Mouse (Mus musculus): ENCODE measurements around the gene Shtn1. TPM values are rescaled to one million over a fixed set of nuclear protein-coding genes. Genes with fewer than 3 reads are reported as not detected.

The Shtn1 gene
- total RNA-seq, 2 experiments from 2014 or later, result 21.7 to 22.9 TPM

- Histone ChIP-seq H3K27ac (peak within 1 kb of the TSS; percentile 89), H3K4me3 (peak within 1 kb of the TSS; percentile 69)
- peak; percentile 92 to 93 for DNase-seq (ENCODE audit: low spot score in 2 of 2)
- no peak for TF ChIP-seq CTCF (conservative IDR thresholded peaks at IDR 0.05)
These were observed 132.8 kb downstream of the Shtn1 start, which contains the start of the genes Eno4 and Hspa12a for GRCm38 (mm10) chr19:58942841-58943828. Eno4 (plus strand) TSS chr19:58943425. Hspa12a (minus strand) TSS chr19:58943654.

- Histone ChIP-seq H3K27ac (no peak overlapping the region), H3K4me3 (no peak overlapping the region)
- no peak for TF ChIP-seq CTCF (conservative IDR thresholded peaks at IDR 0.05)
- DNase-seq (ENCODE audit: low spot score in 2 of 2), result no peak
These were observed 142.8 kb downstream of the Shtn1 start for GRCm38 (mm10) chr19:58933062-58933461.

DNA sequence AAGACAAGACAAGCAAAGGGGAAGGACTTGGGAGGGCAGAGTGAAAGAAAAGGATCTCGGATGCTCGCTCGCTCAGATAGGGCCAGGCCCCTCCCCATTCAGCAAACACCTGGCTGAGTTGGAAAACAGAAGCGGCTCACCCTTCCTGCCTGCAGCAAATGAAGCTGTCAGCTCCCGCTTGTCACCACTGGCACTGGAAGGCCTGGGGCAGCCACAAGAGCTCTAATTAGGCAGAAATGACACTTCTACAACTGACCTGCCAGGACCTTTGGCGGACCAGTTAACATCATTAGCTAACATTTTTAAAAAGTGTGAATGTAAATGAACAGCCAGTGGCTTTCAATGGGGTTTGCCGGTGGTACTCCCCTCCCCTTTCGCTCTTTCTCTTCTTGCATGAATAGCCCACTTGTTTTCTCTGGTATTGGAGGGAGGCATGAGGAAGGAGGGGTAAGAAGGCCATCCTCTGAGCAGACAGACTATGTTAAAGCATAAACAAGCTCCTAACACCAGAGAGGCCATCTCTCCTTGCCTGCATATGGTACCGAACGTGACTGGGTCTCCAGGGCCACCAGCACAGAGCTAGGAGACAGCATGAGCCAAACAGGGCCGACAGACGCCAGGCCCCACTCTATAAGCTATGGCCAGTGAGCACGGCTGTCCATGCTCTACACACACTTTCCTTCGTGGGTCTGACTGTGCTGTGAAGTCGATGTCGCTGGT lies 144.7 kb downstream of the Shtn1 start:
- TF ChIP-seq CTCF (conservative IDR thresholded peaks at IDR 0.05), result no peak
- H3K4me3 ChIP-seq, result no peak overlapping the region
- DNase-seq (ENCODE audit: low spot score in 2 of 2), result no peak
- H3K27ac ChIP-seq, result 0 out of 2 replicates have a peak overlapping the region, but pooled peaks have one; percentile 3

Other genes starting within 250 kb of the Shtn1 start
- 1 to 10 TPM; 1.5 to 1.9 TPM for gene Eno4, start 132.7 kb downstream of the Shtn1 start, total RNA-seq (2021)
- 100 to 1,000 TPM; 239 to 246 TPM for gene Hspa12a, start 132.4 kb downstream of the Shtn1 start, total RNA-seq (2021)
- 1 to 10 TPM in 1 of 2 experiments, under 1 TPM in 1; 0.84 to 1.7 TPM for gene Vax1, start 94.0 kb upstream of the Shtn1 start, total RNA-seq (2021)
- gene Kcnk18, start 143.1 kb upstream of the Shtn1 start, total RNA-seq (2021), result not detected
- gene Slc18a2, start 184.8 kb upstream of the Shtn1 start, total RNA-seq (2021), result 1 to 10 TPM; 1.2 to 1.4 TPM
- gene Rps12-ps3, start 246.2 kb upstream of the Shtn1 start, total RNA-seq (2021), result 100 to 1,000 TPM; 249 to 342 TPM